Mouse (Mus musculus) gonadal fat pad, adult 2 months (tissue): Measurements from ENCODE around the gene Frmd7. TPM values are rescaled to one million over a fixed set of nuclear protein-coding genes. Genes with fewer than 3 reads are reported as not detected.

Source experiments
- DNase-seq: peaks from one replicate; pipeline ENCODE4 v3.0.0-alpha.2; 2012; ENCODE audit warnings: low read depth
- polyA plus RNA-seq: library from polyadenylated mRNA; depleted of rRNA; stranded (reverse); fragments of >200 nt; gene quantifications from 2 replicates; pipeline ENCODE4 v1.2.3, GENCODE M21; 2012; rRNA removed

Frmd7 gene
- polyA plus RNA-seq, result 2.6 TPM in 2 replicates

- no peak for DNase-seq
Measured at GRCm38 (mm10) chrX:50942610-50943009, at the start of gene Frmd7. Gene Frmd7 (minus strand): TSS chrX:50942710.

- no peak for DNase-seq
Measured at GRCm38 (mm10) chrX:50991324-50991723, 48.8 kb upstream of the Frmd7 start.

GRCm38 (mm10) chrX:50989940-50990339, 47.4 kb upstream of the Frmd7 start:
- no peak for DNase-seq

- no peak for DNase-seq
Measured at GRCm38 (mm10) chrX:50988581-50988980, 46.1 kb upstream of the Frmd7 start.

GRCm38 (mm10) chrX:50978428-50978827, 35.9 kb upstream of the Frmd7 start:
- no peak for DNase-seq

GRCm38 (mm10) chrX:50972145-50972544, 29.6 kb upstream of the Frmd7 start:
- no peak for DNase-seq

GRCm38 (mm10) chrX:50969907-50970306, 27.4 kb upstream of the Frmd7 start:
- no peak for DNase-seq

- no peak for DNase-seq
Measured at GRCm38 (mm10) chrX:50968157-50968932, 25.8 kb upstream of the Frmd7 start.

GRCm38 (mm10) chrX:50965157-50965556, 22.6 kb upstream of the Frmd7 start:
- DNase-seq, result no peak

GRCm38 (mm10) chrX:50962955-50963354, 20.4 kb upstream of the Frmd7 start:
- DNase-seq, result no peak

- DNase-seq, result no peak
Measured at GRCm38 (mm10) chrX:50948633-50949032, 6.1 kb upstream of the Frmd7 start.

GRCm38 (mm10) chrX:50948116-50948515, 5.6 kb upstream of the Frmd7 start:
- DNase-seq, result no peak

- no peak for DNase-seq
Measured at GRCm38 (mm10) chrX:50937117-50937516, 5.4 kb downstream of the Frmd7 start.

- DNase-seq, result no peak
Measured at GRCm38 (mm10) chrX:50930309-50930708, 12.2 kb downstream of the Frmd7 start.

GRCm38 (mm10) chrX:50926893-50927545, 15.5 kb downstream of the Frmd7 start:
- no peak for DNase-seq

- no peak for DNase-seq
Measured at GRCm38 (mm10) chrX:50924629-50925364, 17.7 kb downstream of the Frmd7 start.

- DNase-seq, result no peak
Measured at GRCm38 (mm10) chrX:50918754-50919153, 23.8 kb downstream of the Frmd7 start.

- DNase-seq, result no peak
Measured at GRCm38 (mm10) chrX:50917389-50917788, 25.1 kb downstream of the Frmd7 start.

- no peak for DNase-seq
Measured at GRCm38 (mm10) chrX:50909915-50910314, 32.6 kb downstream of the Frmd7 start.

GRCm38 (mm10) chrX:50903497-50903896, 39.0 kb downstream of the Frmd7 start:
- DNase-seq, result no peak

- no peak for DNase-seq
Measured at GRCm38 (mm10) chrX:50887999-50888398, 54.5 kb downstream of the Frmd7 start.

GRCm38 (mm10) chrX:50874246-50875002, 68.1 kb downstream of the Frmd7 start:
- no peak for DNase-seq
